Mouse (Mus musculus) heart, embryonic 11.5 days (tissue): Measurements from ENCODE around the gene Slc39a11. TPM values are rescaled to one million over a fixed set of nuclear protein-coding genes. Genes with fewer than 3 reads are reported as not detected.

Source experiments
- ATAC-seq: fragments of 200-750 bp; cut with Nextera tagmentation; replicated peaks from 2 replicates; pipeline ENCODE4 v1.8.0; 2017; ENCODE audit warnings: moderate library complexity; ENCODE audit not compliant: insufficient number of reproducible peaks, low FRiP score, low TSS enrichment
- H3K27ac ChIP-seq: fragments of 300-500 bp; sonication (generic); 2 replicates; pipeline ENCODE4 v1.5.1; 2014; ENCODE audit warnings: mild to moderate bottlenecking, low read depth, low read length
- H3K27me3 ChIP-seq: fragments of 300-500 bp; sonication (generic); 2 replicates; pipeline ENCODE4 v1.6.1; 2014; ENCODE audit warnings: mild to moderate bottlenecking, low read length, mixed read lengths; ENCODE audit not compliant: control insufficient read depth, insufficient read depth
- H3K36me3 ChIP-seq: fragments of 300-500 bp; sonication (generic); 2 replicates; pipeline ENCODE4 v1.6.1; 2014; ENCODE audit warnings: mild to moderate bottlenecking, low read length, moderate library complexity, mixed read lengths; ENCODE audit not compliant: control insufficient read depth, insufficient read depth
- H3K4me1 ChIP-seq: fragments of 300-500 bp; sonication (generic); 2 replicates; pipeline ENCODE4 v1.6.1; 2014; ENCODE audit warnings: low read length; ENCODE audit not compliant: control insufficient read depth, insufficient read depth
- H3K4me2 ChIP-seq: fragments of 300-500 bp; sonication (generic); 2 replicates; pipeline ENCODE4 v1.6.1; 2014; ENCODE audit warnings: mild to moderate bottlenecking, moderate library complexity
- H3K4me3 ChIP-seq: fragments of 300-500 bp; sonication (generic); 2 replicates; pipeline ENCODE4 v1.5.1; 2014; ENCODE audit warnings: low read depth, low read length
- H3K9ac ChIP-seq: fragments of 300-500 bp; sonication (generic); 2 replicates; pipeline ENCODE4 v1.6.1; 2014; ENCODE audit warnings: mild to moderate bottlenecking, low read depth, low read length, moderate library complexity
- H3K9me3 ChIP-seq: fragments of 300-500 bp; sonication (generic); replicated peaks from 2 replicates; pipeline ENCODE4 v1.6.1; 2016; ENCODE audit warnings: low read length; ENCODE audit not compliant: control insufficient read depth
- WGBS: fragments of 180-500 bp; shearing (Covaris S2); extraction: QIAGEN DNeasy Blood & Tissue Kit; methylation state at CpG from one replicate; pipeline ENCODE4 v1.1.7; 2014; ENCODE audit not compliant: insufficient replicate concordance; 5-methylcytosine and 5-hydroxymethylcytosine counted together
- polyA plus RNA-seq: library from polyadenylated mRNA; unstranded; fragments of >200 nt; fragmentation: Nextera tagmentation; extraction: Ambion mirVana; gene quantifications from 2 replicates; pipeline ENCODE4 v1.2.1, GENCODE M21; 2014

The Slc39a11 gene
- polyA plus RNA-seq, 1 experiment from 2014 or later: 17.1 TPM

DNA sequence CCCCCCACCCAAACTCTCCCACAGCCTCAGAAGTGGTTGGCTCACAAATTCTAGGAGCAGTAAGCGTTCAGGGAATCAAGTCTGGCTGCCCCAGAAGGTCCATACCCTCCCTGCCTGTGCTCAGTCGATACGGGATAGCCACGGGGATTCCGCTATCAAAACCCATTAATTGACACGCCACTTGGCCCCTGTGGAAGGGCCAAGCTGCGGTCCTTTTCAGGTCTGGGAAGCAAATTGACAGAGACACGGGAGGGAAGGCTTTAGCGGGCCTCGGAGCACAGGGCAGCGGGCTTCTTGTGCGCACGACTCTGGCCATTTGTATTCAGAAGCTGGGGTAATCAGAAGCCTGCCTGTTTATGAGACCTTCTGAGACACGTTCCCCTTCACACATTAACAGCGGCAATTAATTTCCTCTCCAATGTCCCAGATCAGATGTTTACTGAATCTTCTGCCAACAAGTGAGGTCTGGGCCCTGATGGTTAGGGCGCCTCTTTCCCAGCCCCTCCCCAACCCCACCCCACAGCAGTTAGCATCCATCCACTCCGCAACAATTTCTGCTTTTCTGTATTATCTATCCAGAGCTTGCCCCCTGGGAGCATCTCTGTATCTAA, 128.9 kb downstream of the Slc39a11 start:
- H3K4me1 ChIP-seq: peaks cover 10% of the 10 kb centered on the region; the same call in 1 of the 2 replicates
- 72% methylated on average over 17 of the region's 17 CpGs for WGBS
- no peaks in the 10 kb centered on the region; the same call in 1 of the 2 replicates for H3K36me3 ChIP-seq
- no peak overlapping the region for H3K27ac ChIP-seq
- H3K27me3 ChIP-seq: no peaks in the 10 kb centered on the region
- no peak overlapping the region for H3K4me2 ChIP-seq
- H3K9ac ChIP-seq: no peak overlapping the region
- H3K9me3 ChIP-seq: no peaks in the 10 kb centered on the region
- H3K4me3 ChIP-seq: no peak overlapping the region
- ATAC-seq: no peak

DNA sequence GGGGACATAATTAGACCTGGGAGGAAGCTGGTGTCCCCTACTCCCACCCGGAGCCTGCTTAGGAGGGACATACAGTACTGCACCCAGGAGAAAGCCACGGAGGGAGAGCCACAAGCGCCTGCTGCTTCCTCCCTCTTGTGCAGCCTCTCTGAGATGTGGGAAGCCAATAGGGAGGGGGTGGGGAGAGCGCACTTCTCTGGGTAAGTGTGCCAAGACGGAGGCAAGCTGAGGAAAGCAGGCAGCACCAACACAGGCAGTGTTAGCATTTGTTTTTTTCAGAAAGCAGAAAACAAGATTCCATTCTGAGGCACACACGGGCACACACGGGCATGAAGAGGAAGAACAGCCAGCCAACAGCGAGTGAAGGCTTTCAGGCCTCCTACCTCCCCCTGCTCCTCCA, 129.5 kb downstream of the Slc39a11 start:
- no peaks in the 10 kb centered on the region for H3K27me3 ChIP-seq
- WGBS: 58% methylated on average over 8 of the region's 8 CpGs
- no peaks in the 10 kb centered on the region; the same call in 1 of the 2 replicates for H3K36me3 ChIP-seq
- no peak overlapping the region for H3K4me3 ChIP-seq
- H3K9ac ChIP-seq: no peak overlapping the region
- no peak for ATAC-seq
- peaks cover 10% of the 10 kb centered on the region; the same call in 1 of the 2 replicates for H3K4me1 ChIP-seq
- H3K4me2 ChIP-seq: no peak overlapping the region
- H3K9me3 ChIP-seq: no peaks in the 10 kb centered on the region
- no peak overlapping the region for H3K27ac ChIP-seq

DNA sequence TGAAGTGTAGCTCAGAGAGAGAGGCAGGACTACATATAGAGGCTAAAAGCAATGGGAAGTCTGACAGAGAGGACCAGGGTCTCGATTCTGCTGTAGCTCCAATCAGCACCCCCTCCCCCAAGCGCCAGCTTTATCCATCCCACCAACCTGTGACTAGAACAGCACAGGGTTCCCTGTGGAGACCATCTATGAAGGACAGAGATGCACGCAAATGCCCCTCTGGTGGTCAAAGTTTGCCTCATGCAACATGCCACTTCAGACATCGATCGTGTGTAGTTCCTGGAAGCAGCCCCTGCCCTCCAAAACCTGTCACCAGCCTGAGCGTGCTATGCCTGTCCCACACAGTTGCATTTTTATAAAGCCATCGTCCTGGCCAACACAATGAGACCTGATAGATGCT, 129.9 kb downstream of the Slc39a11 start:
- Histone ChIP-seq H3K27ac (no peak overlapping the region), H3K9me3 (no peaks in the 10 kb centered on the region), H3K27me3 (no peaks in the 10 kb centered on the region), H3K4me2 (no peak overlapping the region), H3K9ac (no peak overlapping the region), H3K36me3 (no peaks in the 10 kb centered on the region; the same call in 1 of the 2 replicates), H3K4me3 (no peak overlapping the region), H3K4me1 (peaks cover 10% of the 10 kb centered on the region; the same call in 1 of the 2 replicates)
- no peak for ATAC-seq
- WGBS: 61% methylated on average over 7 of the region's 7 CpGs

DNA sequence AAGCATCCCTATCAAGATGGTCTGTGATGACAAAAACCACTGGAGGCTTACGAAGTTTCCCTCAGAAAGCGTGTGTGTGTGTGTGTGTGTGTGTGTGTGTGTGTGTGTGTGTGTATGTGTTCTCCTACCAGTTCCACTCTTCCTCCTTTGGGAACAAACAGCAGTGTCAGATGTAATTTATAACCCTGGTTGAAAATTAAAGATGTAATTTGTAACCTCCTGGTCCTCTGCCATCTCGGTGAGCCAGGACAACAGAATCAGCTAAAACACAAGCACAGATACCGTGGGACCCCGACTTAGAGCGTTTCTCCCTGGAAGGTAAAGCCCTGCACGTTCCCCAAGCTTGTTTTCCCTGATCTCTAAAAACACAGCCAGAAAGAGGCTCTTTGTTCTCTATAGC, 131.7 kb downstream of the Slc39a11 start:
- no peak overlapping the region for H3K27ac ChIP-seq
- WGBS: 84% methylated on average over 7 of the region's 7 CpGs
- no peak overlapping the region for H3K9ac ChIP-seq

DNA sequence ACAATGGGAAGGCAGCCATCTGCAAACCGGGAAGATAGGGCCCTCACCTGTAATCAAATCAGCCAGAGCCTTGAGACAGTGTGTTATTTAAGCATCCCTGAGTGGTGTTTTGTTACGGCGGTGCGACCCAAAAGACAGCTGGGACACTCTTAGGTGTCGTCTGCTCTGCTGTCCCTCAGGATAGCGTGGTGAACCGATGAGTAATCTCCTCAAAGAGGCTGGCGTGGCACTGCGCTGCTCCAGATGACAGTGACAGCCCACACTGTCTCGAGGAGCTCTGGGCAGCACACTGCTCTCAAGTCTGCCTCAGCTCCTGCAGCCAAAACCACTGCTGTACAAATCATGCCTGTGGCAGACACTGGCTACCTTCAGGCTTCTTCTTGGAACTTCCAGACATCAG, 133.7 kb downstream of the Slc39a11 start:
- Histone ChIP-seq H3K9ac (no peak overlapping the region), H3K9me3 (no peaks in the 10 kb centered on the region), H3K27me3 (no peaks in the 10 kb centered on the region), H3K4me2 (no peak overlapping the region), H3K4me1 (peaks cover 15% of the 10 kb centered on the region), H3K4me3 (no peak overlapping the region), H3K36me3 (no peaks in the 10 kb centered on the region; the same call in 1 of the 2 replicates), H3K27ac (no peak overlapping the region)
- 64% methylated on average over 10 of the region's 10 CpGs for WGBS
- no peak for ATAC-seq

More for the DNA sequence above, 131.7 kb downstream of the Slc39a11 start:
- no peaks in the 10 kb centered on the region for H3K9me3 ChIP-seq
- H3K4me2 ChIP-seq: no peak overlapping the region
- no peaks in the 10 kb centered on the region for H3K27me3 ChIP-seq
- H3K4me3 ChIP-seq: no peak overlapping the region
- H3K4me1 ChIP-seq: peaks cover 10% of the 10 kb centered on the region; the same call in 1 of the 2 replicates
- ATAC-seq: no peak
- H3K36me3 ChIP-seq: no peaks in the 10 kb centered on the region; the same call in 1 of the 2 replicates

DNA sequence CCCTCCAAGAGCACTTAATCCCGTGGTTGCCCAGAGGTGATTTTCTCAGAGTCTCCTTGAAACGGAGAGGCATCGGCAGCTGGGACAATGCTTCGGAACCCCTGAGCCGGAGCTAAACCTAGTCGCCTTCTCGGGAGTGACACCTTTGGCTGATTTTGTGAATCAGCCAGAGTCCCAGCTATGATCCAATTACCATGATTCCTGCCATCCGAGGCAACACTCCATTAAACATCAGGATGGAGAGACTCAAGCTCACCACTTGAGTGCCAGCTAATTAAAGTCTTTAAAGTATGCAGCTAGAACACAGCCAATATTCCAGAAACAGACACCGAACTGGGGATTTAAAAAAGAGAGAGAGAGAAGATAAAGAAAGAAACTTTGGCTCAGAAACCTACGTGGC, 136.9 kb downstream of the Slc39a11 start:
- H3K4me3 ChIP-seq: no peak overlapping the region
- no peaks in the 10 kb centered on the region for H3K9me3 ChIP-seq
- ATAC-seq: no peak
- H3K27me3 ChIP-seq: no peaks in the 10 kb centered on the region
- 86% methylated on average over 10 of the region's 10 CpGs for WGBS
- peaks cover 17% of the 10 kb centered on the region for H3K4me1 ChIP-seq
- no peak overlapping the region for H3K27ac ChIP-seq
- no peaks in the 10 kb centered on the region for H3K36me3 ChIP-seq
- no peak overlapping the region for H3K9ac ChIP-seq
- H3K4me2 ChIP-seq: no peak overlapping the region; the same call in 1 of the 2 replicates

DNA sequence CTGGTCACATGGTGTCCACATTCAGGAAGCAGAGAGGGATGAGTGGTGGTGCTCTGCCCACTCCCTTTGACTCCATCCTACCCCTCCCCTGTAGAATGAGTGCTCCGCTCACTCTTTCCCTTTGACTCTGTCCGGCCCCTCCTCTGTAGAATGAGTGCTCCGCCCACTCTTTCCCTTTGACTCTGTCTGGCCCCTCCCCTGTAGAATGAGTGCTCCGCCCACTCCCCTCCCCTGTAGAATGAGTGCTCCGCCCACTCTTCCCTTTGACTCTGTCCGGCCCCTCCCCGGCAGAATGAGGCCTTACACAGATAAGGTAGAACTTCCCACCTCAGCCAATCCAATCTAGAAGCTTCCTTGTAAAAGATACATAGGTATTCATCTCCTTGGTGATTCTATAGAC, 137.7 kb downstream of the Slc39a11 start:
- 81% methylated on average over 7 of the region's 7 CpGs for WGBS
- peak; percentile 50; the same call in 1 of the 2 replicates for ATAC-seq

DNA sequence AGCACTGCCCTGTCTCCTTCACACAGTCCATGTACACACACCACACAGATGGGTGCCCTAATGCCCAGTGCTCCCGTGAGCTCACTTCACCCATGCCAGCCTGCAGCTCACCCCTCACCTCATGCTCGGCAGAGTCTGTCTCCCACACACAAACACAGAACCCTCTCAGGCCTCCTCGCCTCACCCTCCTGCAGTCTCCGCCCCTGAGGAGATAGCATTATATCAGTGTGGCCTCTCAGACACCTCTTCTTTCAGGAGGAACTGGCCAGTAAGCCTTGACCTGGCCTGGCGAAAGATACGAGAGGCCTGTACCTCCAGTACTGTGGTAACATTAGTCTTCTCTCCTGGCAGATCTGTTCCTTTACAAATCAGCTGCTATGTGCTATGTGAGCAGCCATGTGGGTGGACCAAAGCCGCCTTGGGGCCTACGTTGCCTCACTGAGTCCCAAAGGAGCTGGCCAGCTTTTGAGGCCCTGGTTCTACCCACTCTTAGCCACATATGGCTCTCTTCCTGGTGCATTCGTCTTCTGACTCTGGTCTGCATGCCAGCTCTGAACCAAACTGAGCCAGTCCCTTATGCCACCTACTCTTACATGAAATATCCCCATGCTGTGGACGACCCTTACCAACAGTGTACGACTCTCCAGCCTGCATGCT, 138.8 kb downstream of the Slc39a11 start:
- Histone ChIP-seq H3K9me3 (no peaks in the 10 kb centered on the region), H3K27ac (peak overlapping the region; percentile 18; the same call in 1 of the 2 replicates), H3K36me3 (no peaks in the 10 kb centered on the region), H3K27me3 (no peaks in the 10 kb centered on the region), H3K4me2 (peak overlapping the region; percentile 38), H3K9ac (0 out of 2 replicates have a peak overlapping the region, but pooled peaks have one; percentile 22), H3K4me1 (peaks cover 11% of the 10 kb centered on the region), H3K4me3 (no peak overlapping the region)
- 55% methylated on average over 11 of the region's 11 CpGs for WGBS
- peak; percentile 75 for ATAC-seq

More for the DNA sequence above, 137.7 kb downstream of the Slc39a11 start:
- Histone ChIP-seq H3K9me3 (no peaks in the 10 kb centered on the region), H3K9ac (no peak overlapping the region), H3K27ac (no peak overlapping the region), H3K36me3 (no peaks in the 10 kb centered on the region), H3K4me1 (peaks cover 17% of the 10 kb centered on the region), H3K4me2 (peak overlapping the region; percentile 38; the same call in 1 of the 2 replicates), H3K27me3 (no peaks in the 10 kb centered on the region), H3K4me3 (no peak overlapping the region)
